Mouse (Mus musculus) lung, postnatal 0 days (tissue): ENCODE results near the gene Ssbp1. TPM values are rescaled to one million over a fixed set of nuclear protein-coding genes. Genes with fewer than 3 reads are reported as not detected.

Experiments
- ATAC-seq: fragments of 200-750 bp; cut with Nextera tagmentation; 2 replicates; pipeline ENCODE4 v1.8.0; 2017; ENCODE audit warnings: moderate library complexity
- DNase-seq: peaks from one replicate; pipeline ENCODE4 v3.0.0-alpha.2; 2016; ENCODE audit warnings: low spot score
- H3K27ac ChIP-seq: fragments of 300-500 bp; sonication (generic); 2 replicates; pipeline ENCODE4 v1.5.1; 2014; ENCODE audit warnings: antibody characterized with exemption, mild to moderate bottlenecking, low read length, mixed read lengths
- H3K27me3 ChIP-seq: fragments of 300-500 bp; sonication (generic); replicated peaks from 2 replicates; pipeline ENCODE4 v1.6.1; 2014; ENCODE audit warnings: low read length, mixed read lengths; ENCODE audit not compliant: insufficient read depth
- H3K36me3 ChIP-seq: fragments of 300-500 bp; sonication (generic); 2 replicates; pipeline ENCODE4 v1.6.1; 2014; ENCODE audit warnings: low read length, mixed read lengths; ENCODE audit not compliant: insufficient read depth
- H3K4me1 ChIP-seq: fragments of 300-500 bp; sonication (generic); 2 replicates; pipeline ENCODE4 v1.6.1; 2014; ENCODE audit warnings: antibody characterized with exemption, low read depth, low read length, mixed read lengths; ENCODE audit not compliant: insufficient read depth
- H3K4me2 ChIP-seq: fragments of 300-500 bp; sonication (generic); replicated peaks from 2 replicates; pipeline ENCODE4 v1.6.1; 2014; ENCODE audit warnings: low read depth, mild to moderate bottlenecking, low read length, moderate library complexity, mixed read lengths
- H3K4me3 ChIP-seq: fragments of 300-500 bp; sonication (generic); 2 replicates; pipeline ENCODE4 v1.5.1; 2014; ENCODE audit warnings: low read depth, low read length
- H3K9ac ChIP-seq: fragments of 300-500 bp; sonication (generic); replicated peaks from 2 replicates; pipeline ENCODE4 v1.6.1; 2014; ENCODE audit warnings: low read depth, mild to moderate bottlenecking
- H3K9me3 ChIP-seq: fragments of 300-500 bp; sonication (generic); 2 replicates; pipeline ENCODE4 v1.6.1; 2016; ENCODE audit warnings: low read length, mixed read lengths
- CTCF ChIP-seq: IDR thresholded peaks from 2 replicates; pipeline ENCODE4 v1.5.1; 2016; ENCODE audit warnings: antibody characterized with exemption, mild to moderate bottlenecking
- EP300 ChIP-seq: IDR thresholded peaks from 2 replicates; pipeline ENCODE4 v1.6.1; 2016; ENCODE audit warnings: antibody characterized with exemption, mild to moderate bottlenecking, control low read depth
- WGBS: fragments of 180-500 bp; shearing (Covaris S2); extraction: QIAGEN DNeasy Blood & Tissue Kit; methylation state at CpG from one replicate; pipeline ENCODE4 v1.1.7; 2014; 5-methylcytosine and 5-hydroxymethylcytosine counted together
- polyA plus RNA-seq: library from polyadenylated mRNA; unstranded; fragments of >200 nt; fragmentation: Nextera tagmentation; extraction: Ambion mirVana; gene quantifications from 2 replicates; pipeline ENCODE4 v1.2.1, GENCODE M21; 2015

The Ssbp1 gene
- polyA plus RNA-seq, 1 experiment from 2014 or later = 100 TPM

DNA sequence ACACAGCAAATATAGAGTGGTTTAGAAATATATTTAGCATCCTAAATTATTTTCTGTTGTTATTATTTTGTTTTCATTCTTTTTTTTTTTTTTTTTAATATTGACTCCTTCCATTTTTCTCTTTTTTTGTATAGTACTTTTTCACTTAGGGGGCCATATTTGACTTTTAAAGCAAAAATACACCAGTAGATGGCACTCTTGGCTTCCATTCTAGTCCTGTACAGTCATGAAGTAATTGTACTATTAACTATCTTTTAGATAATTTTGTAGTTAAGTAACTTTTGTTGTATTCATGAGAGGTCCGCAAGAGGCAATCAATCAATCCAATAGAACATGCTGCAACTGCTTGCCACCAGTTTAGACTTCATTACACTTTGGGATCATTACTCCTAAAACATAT, 8.6 kb downstream of the Ssbp1 start:
- Histone ChIP-seq H3K4me3 (no peak overlapping the region), H3K9ac (no peak overlapping the region), H3K36me3 (peaks cover 33% of the 10 kb centered on the region; the same call in 1 of the 2 replicates), H3K4me1 (no peaks in the 10 kb centered on the region), H3K27ac (no peak overlapping the region), H3K9me3 (no peaks in the 10 kb centered on the region), H3K4me2 (no peak overlapping the region), H3K27me3 (no peaks in the 10 kb centered on the region)
- TF ChIP-seq CTCF (peak; percentile 28), EP300 (no peak)
- ATAC-seq (no peak), DNase-seq (peak; percentile 25)
- WGBS = 66% methylated on average over 1 of the region's 1 CpGs

DNA sequence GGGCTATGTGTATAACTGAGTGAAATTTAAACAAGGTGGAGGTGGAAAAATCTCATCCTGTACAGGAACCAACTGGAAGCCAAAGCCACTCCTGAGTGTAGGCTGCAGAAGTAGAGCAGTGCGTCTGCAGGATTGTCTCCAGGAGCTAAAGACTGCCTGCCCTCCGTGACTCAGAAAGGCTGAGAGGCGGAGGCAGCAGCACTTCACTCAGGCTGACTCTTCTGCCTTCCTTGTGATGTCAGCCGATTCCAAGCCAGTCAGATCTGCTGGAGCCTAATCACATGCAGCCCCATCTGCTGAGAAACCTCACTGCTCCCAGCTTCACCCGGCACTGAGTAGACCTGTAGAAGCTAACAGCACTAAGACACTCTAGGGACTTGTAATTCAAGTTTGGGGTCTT, 11.2 kb downstream of the Ssbp1 start:
- Histone ChIP-seq H3K4me1 (no peaks in the 10 kb centered on the region), H3K9me3 (no peaks in the 10 kb centered on the region), H3K9ac (no peak overlapping the region), H3K4me2 (no peak overlapping the region), H3K36me3 (peaks cover 18% of the 10 kb centered on the region; the same call in 1 of the 2 replicates), H3K27ac (no peak overlapping the region), H3K27me3 (no peaks in the 10 kb centered on the region), H3K4me3 (no peak overlapping the region)
- 91% methylated on average over 5 of the region's 5 CpGs for WGBS
- TF ChIP-seq EP300 = no peak
- TF ChIP-seq CTCF = no peak
- DNase-seq = no peak
- ATAC-seq = no peak

DNA sequence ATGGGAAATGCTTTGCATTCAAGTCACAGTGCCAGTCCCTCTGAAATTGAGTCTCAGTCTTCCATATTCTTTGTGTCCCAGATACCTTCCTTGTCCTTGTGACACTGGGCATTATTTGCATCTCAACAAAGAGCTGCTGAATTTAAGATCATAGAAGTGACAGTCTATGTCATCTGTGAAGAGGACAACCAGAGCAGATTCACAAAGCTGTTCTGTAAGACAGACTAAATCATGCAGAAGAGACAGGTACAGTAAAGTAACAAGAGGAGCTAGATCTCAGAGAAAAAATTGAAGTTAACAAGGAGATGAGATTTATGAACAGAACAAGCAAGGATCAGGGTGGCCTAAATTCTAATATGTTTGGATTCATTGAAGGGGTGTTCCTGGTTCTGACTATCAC, 19.8 kb downstream of the Ssbp1 start, which contains the start of gene Tas2r137:
TSS of gene Tas2r137 (plus strand) at position 301 of the 400 bp plus-strand sequence.
- Histone ChIP-seq H3K27me3 (no peaks in the 10 kb centered on the region), H3K27ac (no peak within 1 kb of the TSS), H3K9ac (no peak within 1 kb of the TSS), H3K4me3 (no peak within 1 kb of the TSS), H3K36me3 (no peaks in the 10 kb centered on the region), H3K4me1 (no peaks in the 10 kb centered on the region), H3K4me2 (no peak within 1 kb of the TSS), H3K9me3 (no peaks in the 10 kb centered on the region)
- TF ChIP-seq EP300 = no peak
- TF ChIP-seq CTCF = no peak
- ATAC-seq = no peak
- no peak for DNase-seq

DNA sequence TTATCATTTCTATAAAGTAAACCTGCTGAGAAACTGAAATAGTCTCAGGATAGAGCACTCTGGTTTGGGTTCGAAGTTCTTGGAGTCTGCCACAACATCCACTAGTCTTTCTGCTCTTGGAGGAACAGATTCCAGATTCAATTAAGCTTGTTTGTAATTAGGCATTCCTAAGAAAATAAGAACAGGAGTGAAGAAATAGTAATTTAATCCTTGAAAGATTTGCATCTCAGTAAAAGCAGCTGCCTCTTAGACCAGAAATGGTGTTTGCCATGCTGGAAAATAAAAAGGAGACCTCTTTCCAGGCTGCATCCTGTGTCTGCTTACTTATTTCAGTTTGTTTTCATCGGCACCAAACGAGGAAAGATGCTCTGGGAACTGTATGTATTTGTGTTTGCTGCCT, 22.1 kb downstream of the Ssbp1 start, which contains the start of gene Tas2r108:
TSS of gene Tas2r108 (plus strand) at position 301 of the 400 bp plus-strand sequence.
- Histone ChIP-seq H3K9ac (no peak within 1 kb of the TSS), H3K4me2 (no peak within 1 kb of the TSS), H3K36me3 (no peaks in the 10 kb centered on the region), H3K4me1 (no peaks in the 10 kb centered on the region), H3K4me3 (no peak within 1 kb of the TSS), H3K27me3 (no peaks in the 10 kb centered on the region), H3K9me3 (no peaks in the 10 kb centered on the region), H3K27ac (no peak within 1 kb of the TSS)
- no peak for TF ChIP-seq EP300
- no peak for TF ChIP-seq CTCF
- 88% methylated on average over 3 of the region's 3 CpGs for WGBS
- ATAC-seq (no peak), DNase-seq (no peak)

DNA sequence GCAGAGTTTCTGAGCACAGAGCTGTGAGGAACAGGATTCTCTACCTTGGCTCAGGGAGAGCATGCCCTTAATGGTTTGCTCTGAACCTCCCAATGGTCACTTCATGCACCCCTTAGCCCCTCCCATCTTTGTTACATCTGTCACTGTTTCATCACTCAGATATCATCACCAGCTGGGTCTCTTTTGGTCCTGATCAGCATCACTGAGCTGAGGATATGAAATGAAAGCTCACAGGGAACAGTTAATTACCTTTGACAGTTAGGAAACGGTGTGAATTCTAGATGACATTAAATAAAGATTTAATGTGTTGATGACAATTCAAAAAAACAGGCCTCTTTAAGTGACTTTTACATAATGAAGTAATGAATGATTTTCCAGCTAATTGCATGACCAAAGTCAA, 48.3 kb downstream of the Ssbp1 start, which contains the start of gene Prss37:
TSS of gene Prss37 (minus strand) at position 101 of the 400 bp plus-strand sequence.
- Histone ChIP-seq H3K4me1 (no peaks in the 10 kb centered on the region), H3K27me3 (no peaks in the 10 kb centered on the region), H3K27ac (no peak within 1 kb of the TSS), H3K9ac (no peak within 1 kb of the TSS), H3K9me3 (no peaks in the 10 kb centered on the region), H3K4me2 (no peak within 1 kb of the TSS), H3K36me3 (no peaks in the 10 kb centered on the region), H3K4me3 (no peak within 1 kb of the TSS)
- 60% methylated on average over 1 of the region's 1 CpGs for WGBS
- TF ChIP-seq EP300 (no peak), CTCF (no peak)
- ATAC-seq = no peak
- no peak for DNase-seq

Other genes with a start within 250 kb of the Ssbp1 start
- gene Agk, start 146.2 kb upstream of the Ssbp1 start, polyA plus RNA-seq = 24.0 and 24.5 TPM in 2 replicates
- 7.5 and 9.8 TPM in 2 replicates for gene E330009J07Rik, start 35.2 kb upstream of the Ssbp1 start, polyA plus RNA-seq
- not detected in 2 replicates for gene Wee2, start 32.3 kb upstream of the Ssbp1 start, polyA plus RNA-seq
- not detected in 2 replicates for gene Tas2r137, start 19.9 kb downstream of the Ssbp1 start, polyA plus RNA-seq
- gene Tas2r108, start 22.2 kb downstream of the Ssbp1 start, polyA plus RNA-seq = not detected in 2 replicates
- gene Prss37, start 48.2 kb downstream of the Ssbp1 start, polyA plus RNA-seq = not detected in 2 replicates
- not detected in 2 replicates for gene Olfr461, start 83.7 kb downstream of the Ssbp1 start, polyA plus RNA-seq
- gene Olfr460, start 98.1 kb downstream of the Ssbp1 start, polyA plus RNA-seq = not detected in 2 replicates
- 4.0 and 5.8 TPM in 2 replicates for gene Clec5a, start 114.5 kb downstream of the Ssbp1 start, polyA plus RNA-seq
- not detected in 2 replicates for gene Tas2r138, start 142.0 kb downstream of the Ssbp1 start, polyA plus RNA-seq
- gene Mgam, start 157.5 kb downstream of the Ssbp1 start, polyA plus RNA-seq = 0.05 and 0.11 TPM in 2 replicates